Mouse (Mus musculus): ENCODE measurements around the gene Atxn1.

DNA sequence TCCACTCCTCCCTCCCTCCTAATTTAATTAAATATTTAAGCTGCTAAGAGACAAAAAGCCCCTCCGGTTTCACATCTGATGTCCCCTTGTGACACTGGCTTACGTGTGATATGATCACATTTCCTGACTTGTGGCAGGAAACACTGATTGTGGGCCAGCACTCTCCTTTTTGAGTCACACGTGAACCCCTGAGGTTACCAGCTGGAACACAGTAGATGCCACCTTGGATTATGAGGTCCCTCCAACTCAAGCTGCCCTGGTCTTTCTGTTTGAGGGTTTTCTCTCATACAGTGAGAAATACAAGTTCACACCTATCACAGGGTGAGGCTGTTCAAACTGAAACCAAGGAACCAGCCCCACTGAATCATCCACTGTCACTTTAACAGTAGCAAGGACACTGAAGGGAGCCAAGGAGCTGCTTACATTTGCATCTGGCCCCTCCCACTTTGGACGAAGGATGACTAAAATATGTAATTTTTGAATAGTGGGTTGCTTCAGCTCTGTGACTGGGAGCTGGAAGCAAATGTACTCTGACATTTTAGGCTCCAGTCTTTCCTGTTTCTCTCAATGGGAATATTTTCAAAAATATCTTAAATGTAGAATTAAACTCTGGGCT is 315.5 kb downstream of the Atxn1 start:
- TF ChIP-seq CTCF (IDR thresholded peaks at IDR 0.05; ENCODE audit: low read depth, low read length), result no peak
- no peak for TF ChIP-seq POLR2A (IDR thresholded peaks at IDR 0.05; ENCODE audit: borderline replicate concordance, low read depth, low read length)
